Mouse (Mus musculus): ENCODE measurements around the gene Gas7.

DNA sequence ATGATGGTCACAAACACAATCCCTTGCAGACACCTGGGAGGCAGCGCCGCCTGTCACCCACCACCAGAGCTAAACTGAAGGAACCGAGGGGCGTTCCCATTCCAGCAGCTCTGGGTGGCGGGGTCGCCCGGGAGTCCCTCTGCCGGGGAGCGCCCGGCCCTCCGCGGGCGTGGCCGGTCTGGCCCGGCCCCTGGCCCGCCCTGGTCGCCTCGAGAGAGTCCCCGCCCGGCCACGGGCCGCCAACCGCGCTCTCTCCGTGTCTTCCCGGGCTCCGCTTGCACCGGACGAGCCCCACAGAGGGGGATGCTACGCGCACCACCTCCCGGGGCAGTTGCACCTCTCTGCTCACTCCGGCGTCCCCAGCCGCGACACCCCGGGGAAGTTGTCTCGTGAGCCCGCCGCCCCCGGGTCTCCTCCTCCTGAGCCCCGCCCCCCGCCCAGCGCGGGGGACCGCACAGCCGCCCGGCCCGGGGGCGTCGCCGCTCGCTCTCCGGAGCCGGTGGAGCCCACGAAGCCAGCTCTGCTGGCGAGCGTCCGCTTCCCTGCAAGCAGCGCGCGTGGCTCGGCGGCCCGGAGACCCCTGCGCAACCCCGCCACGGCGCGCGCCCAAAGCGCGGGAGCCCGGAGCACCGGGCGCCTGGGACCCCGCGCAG, at the start of gene Gas7:
- no peak for TF ChIP-seq CTCF (IDR thresholded peaks at IDR 0.05; ENCODE audit: extremely low read depth, insufficient read length, insufficient replicate concordance, low read depth, low read length)
- TF ChIP-seq POLR2A (IDR thresholded peaks at IDR 0.05; ENCODE audit: low read depth, low read length) = no peak
